Mouse (Mus musculus) hematopoietic stem cell, adult 5-6 weeks (primary cell): ENCODE data around the gene Wnt9a. TPM values are rescaled to one million over a fixed set of nuclear protein-coding genes. Genes with fewer than 3 reads are reported as not detected.
A peak's percentile ranks its signal among the peaks of the same experiment; 100 is the strongest.
"Not testable (repeated sequence)": the region's sequence is repeated elsewhere in the genome, so short reads cannot be mapped to it uniquely, and the experiment has no call there.

ENCODE experiments used
- ATAC-seq, 2 experiments: fragments of 125-278 bp in 1 of 2; replicated peaks in 1 of 2; 2 replicates each; pipeline ENCODE4 v1.8.0; 2016 to 2017; ENCODE audit warnings: inconsistent platforms in 2 of 2, mild to moderate bottlenecking in 2 of 2, moderate number of reproducible peaks in 2 of 2, low read depth in 1 of 2, moderate TSS enrichment in 1 of 2; ENCODE audit not compliant: low FRiP score in 2 of 2, poor library complexity in 2 of 2, severe bottlenecking in 2 of 2, insufficient read depth in 1 of 2, low TSS enrichment in 1 of 2
- total RNA-seq: library from RNA; stranded (forward); fragments of 172-1452, 232-1000 nt; gene quantifications from 2 replicates; pipeline ENCODE4 v1.2.3, GENCODE M21; 2017

Wnt9a gene
- total RNA-seq, 1 experiment from 2014 or later: 0.30 TPM

DNA sequence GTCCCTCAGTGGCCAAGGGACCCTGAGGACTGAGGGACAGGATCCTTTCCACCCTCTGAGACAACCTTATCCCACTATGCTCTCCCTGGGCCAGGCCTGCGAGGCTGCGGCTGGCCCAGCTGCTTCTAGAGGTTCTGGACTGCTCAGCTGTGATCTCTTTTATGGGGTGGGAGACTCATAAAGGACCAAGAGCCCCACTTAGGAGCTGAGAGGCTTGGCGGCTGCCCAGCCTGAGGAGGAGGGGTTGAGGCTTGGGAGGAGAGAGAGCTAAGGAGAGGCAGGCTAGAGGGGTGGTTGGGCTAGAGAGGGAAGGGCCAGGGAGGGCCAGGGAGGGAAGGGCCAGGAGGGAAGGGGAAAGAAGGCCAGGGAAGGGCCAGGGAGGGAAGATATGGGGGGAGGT, 57.7 kb downstream of the Wnt9a start:
- no peak for ATAC-seq

GRCm38 (mm10) chr11:59366031-59366430, 59.3 kb downstream of the Wnt9a start:
- ATAC-seq: no peak

DNA sequence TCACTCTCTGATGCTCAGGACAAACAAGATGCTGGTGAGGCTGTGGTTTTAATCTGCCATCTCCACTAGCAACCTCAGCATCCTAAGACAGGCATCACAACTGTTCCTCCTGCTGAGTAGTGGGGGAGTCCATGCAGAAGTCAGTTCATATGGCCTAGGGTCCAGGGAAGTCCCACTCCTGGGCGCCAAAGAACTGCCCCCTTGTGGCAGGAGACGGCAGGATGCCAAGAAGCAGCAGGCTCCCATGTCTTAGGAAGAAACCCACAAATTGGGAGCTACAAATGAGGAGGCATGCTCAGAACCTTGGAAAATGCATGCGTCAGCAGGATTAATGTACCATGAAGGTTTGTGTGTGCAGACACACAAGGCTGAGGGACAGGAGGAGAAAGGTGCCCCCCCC, 59.9 kb downstream of the Wnt9a start:
- 0 out of 4 replicates have a peak, but pooled peaks of 1 of the 2 experiments have one; percentile 17 for ATAC-seq

GRCm38 (mm10) chr11:59367955-59368354, 61.2 kb downstream of the Wnt9a start:
- ATAC-seq: not testable (repeated sequence)

DNA sequence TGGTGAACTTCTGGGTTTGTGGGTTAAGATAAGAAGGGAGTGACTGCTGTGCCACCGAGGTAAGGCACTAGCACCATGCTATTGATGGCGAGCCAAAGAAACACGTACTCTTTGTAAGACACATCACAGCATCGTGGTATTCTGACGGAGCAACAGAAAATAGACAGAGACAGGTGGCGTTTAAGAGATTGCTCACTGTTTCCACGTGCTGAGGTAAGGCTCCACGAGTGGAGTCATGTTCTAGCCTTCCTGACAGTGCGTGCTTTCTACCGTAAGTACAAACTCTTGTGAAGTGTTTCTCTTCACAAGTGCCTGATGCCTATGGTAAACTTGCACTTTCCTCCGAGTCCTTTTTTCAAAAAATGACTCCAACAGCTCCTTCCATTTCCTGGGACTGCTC, 63.1 kb downstream of the Wnt9a start:
- ATAC-seq: no peak

- no peak for ATAC-seq
Measured at GRCm38 (mm10) chr11:59375475-59375874, 68.7 kb downstream of the Wnt9a start, which contains the start of gene Prss38. TSS of gene Prss38 (minus strand) at chr11:59375657.

DNA sequence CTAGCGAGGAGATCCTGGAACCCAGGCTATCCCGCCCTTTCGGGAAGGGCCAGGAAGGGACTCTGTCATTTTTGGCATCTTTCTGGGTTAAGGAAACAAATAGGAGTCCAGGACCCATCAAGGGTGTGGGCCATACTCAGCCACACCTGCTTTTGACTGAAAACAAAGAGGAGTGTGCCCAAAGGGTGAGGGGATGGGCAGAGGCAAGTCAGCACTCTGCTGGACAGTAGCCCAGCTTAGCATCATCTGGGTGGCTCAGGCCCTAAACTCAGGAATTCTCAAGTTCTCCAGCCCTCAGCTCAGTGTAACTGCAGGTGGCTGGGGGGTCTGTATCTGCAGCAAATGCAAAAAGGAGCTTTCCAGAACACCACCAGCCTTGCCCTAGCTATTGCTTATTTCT, 71.3 kb downstream of the Wnt9a start:
- ATAC-seq: no peak

GRCm38 (mm10) chr11:59379547-59379946, 72.8 kb downstream of the Wnt9a start:
- no peak for ATAC-seq

Other genes starting within 250 kb of the Wnt9a start
- gene Obscn, start 170.5 kb upstream of the Wnt9a start, total RNA-seq: 0.10 and 0.38 TPM in 2 replicates
- 5.6 and 6.1 TPM in 2 replicates for gene Iba57, start 143.2 kb upstream of the Wnt9a start, total RNA-seq
- gene Gjc2, start 123.7 kb upstream of the Wnt9a start, total RNA-seq: not detected in 2 replicates
- 48.5 and 54.2 TPM in 2 replicates for gene Guk1, start 114.7 kb upstream of the Wnt9a start, total RNA-seq
- 47.6 and 49.0 TPM in 2 replicates for gene Mrpl55, start 104.4 kb upstream of the Wnt9a start, total RNA-seq
- 16.6 and 23.1 TPM in 2 replicates for gene 2310033P09Rik, start 98.6 kb upstream of the Wnt9a start, total RNA-seq
- gene Arf1, start 78.7 kb upstream of the Wnt9a start, total RNA-seq: 237 and 263 TPM in 2 replicates
- gene Wnt3a, start 16.2 kb upstream of the Wnt9a start, total RNA-seq: not detected in 2 replicates
- not detected in 2 replicates for gene Prss38, start 68.7 kb downstream of the Wnt9a start, total RNA-seq
- 5.3 and 7.8 TPM in 2 replicates for gene Jmjd4, start 143.1 kb downstream of the Wnt9a start, total RNA-seq
- gene Snap47, start 144.3 kb downstream of the Wnt9a start, total RNA-seq: 9.7 and 16.4 TPM in 2 replicates
- gene Zfp867, start 165.5 kb downstream of the Wnt9a start, total RNA-seq: 5.9 and 7.9 TPM in 2 replicates
- gene Zkscan17, start 219.8 kb downstream of the Wnt9a start, total RNA-seq: 18.3 and 20.8 TPM in 2 replicates
- gene Nlrp3, start 234.6 kb downstream of the Wnt9a start, total RNA-seq: 3.2 and 4.9 TPM in 2 replicates